Mouse (Mus musculus): ENCODE data around the gene Phex. TPM values are rescaled to one million over a fixed set of nuclear protein-coding genes. Genes with fewer than 3 reads are reported as not detected.

Gene Phex
- polyA plus RNA-seq, 1 experiment from 2014 or later = 0.84 TPM

- ATAC-seq (ENCODE audit: insufficient number of reproducible peaks, insufficient read depth, low FRiP score, low TSS enrichment) = no peak
- Histone ChIP-seq H3K9ac (no peak overlapping the region), H3K36me3 (no peaks in the 10 kb centered on the region), H3K4me1 (no peaks in the 10 kb centered on the region), H3K27me3 (no peaks in the 10 kb centered on the region), H3K27ac (no peak overlapping the region), H3K4me2 (replicated peaks) (no peak overlapping the region), H3K4me3 (no peak overlapping the region), H3K9me3 (no peaks in the 10 kb centered on the region)
- 72% methylated on average over 1 of the region's 1 CpGs for WGBS
Measured at GRCm38 (mm10) chrX:157377456-157377855, 37.7 kb downstream of the Phex start.

DNA sequence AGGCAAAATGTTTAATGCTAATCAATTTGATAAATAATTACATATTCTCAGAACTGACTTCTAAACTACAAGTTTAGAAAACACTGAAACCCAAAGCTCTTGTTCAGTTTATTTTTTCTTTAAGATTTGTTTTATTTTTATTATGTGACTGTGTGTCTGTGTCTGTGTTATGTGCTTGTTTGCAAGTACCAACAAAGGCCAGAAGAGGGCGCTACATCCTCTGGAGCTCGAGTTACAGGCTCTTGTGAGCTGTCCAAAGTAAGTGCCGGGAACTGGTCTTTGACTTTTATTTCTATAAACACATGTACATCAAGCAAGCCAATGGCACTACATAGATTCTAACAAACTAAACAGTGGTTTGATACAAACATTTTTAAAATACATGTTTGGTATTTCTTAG is 41.2 kb downstream of the Phex start:
- Histone ChIP-seq H3K27ac (no peak overlapping the region), H3K9me3 (no peaks in the 10 kb centered on the region), H3K27me3 (no peaks in the 10 kb centered on the region), H3K9ac (no peak overlapping the region), H3K4me2 (replicated peaks) (no peak overlapping the region), H3K4me3 (no peak overlapping the region), H3K4me1 (no peaks in the 10 kb centered on the region), H3K36me3 (no peaks in the 10 kb centered on the region)
- ATAC-seq (ENCODE audit: insufficient number of reproducible peaks, insufficient read depth, low FRiP score, low TSS enrichment) = no peak
- WGBS = 64% methylated on average over 3 of the region's 3 CpGs

DNA sequence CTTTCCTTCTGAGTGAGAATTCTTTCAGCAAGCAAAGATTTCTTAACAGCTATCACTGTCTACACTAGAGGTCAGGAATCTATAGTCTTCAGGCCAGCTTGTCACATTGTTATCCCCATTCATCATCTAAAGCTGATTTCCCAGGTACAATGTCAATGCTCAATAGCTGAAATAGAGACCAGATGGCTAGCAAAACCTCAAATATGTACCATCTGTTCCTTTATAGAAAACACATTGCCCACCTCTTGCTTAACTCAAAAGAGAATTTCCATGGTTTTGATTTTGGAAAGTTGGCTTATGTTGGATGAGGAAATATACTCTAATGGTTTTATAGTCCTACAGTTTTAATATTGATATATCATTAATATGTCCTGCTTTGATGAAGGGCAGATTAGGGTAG is 45.9 kb downstream of the Phex start:
- Histone ChIP-seq H3K9me3 (no peaks in the 10 kb centered on the region), H3K4me1 (no peaks in the 10 kb centered on the region), H3K9ac (no peak overlapping the region), H3K27me3 (no peaks in the 10 kb centered on the region), H3K4me2 (replicated peaks) (no peak overlapping the region), H3K4me3 (no peak overlapping the region), H3K27ac (no peak overlapping the region), H3K36me3 (no peaks in the 10 kb centered on the region)
- ATAC-seq (ENCODE audit: insufficient number of reproducible peaks, insufficient read depth, low FRiP score, low TSS enrichment) = no peak

GRCm38 (mm10) chrX:157355521-157355920 is 59.6 kb downstream of the Phex start:
- H3K4me2 ChIP-seq (replicated peaks) = no peak overlapping the region
- no peak overlapping the region for H3K4me3 ChIP-seq
- H3K4me1 ChIP-seq = no peaks in the 10 kb centered on the region
- no peaks in the 10 kb centered on the region for H3K9me3 ChIP-seq
- 80% methylated on average over 4 of the region's 4 CpGs for WGBS
- ATAC-seq (ENCODE audit: insufficient number of reproducible peaks, insufficient read depth, low FRiP score, low TSS enrichment) = no peak
- no peak overlapping the region for H3K9ac ChIP-seq
- no peak overlapping the region for H3K27ac ChIP-seq
- H3K36me3 ChIP-seq = no peaks in the 10 kb centered on the region
- H3K27me3 ChIP-seq = no peaks in the 10 kb centered on the region

DNA sequence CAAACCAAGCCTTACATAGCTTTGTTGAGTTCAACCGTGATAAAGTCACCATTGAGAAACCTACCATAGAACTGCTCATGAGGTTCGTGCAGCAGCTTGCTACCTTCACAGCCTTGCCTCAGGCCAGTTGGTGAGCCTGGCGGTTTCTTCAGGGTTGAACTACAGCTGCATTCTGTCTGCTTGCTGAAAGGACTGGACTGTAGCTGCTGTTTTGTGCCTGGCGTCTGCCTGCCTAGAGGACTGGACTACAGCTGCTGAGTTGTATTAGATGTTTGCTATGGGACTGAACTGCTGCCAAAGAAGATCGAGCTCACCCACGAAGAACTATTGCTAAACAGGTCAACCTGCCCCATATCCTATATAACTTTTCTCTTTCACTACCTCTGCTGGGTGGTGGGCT is 68.9 kb downstream of the Phex start:
- H3K4me3 ChIP-seq = no peak overlapping the region
- no peaks in the 10 kb centered on the region for H3K4me1 ChIP-seq
- no peaks in the 10 kb centered on the region for H3K27me3 ChIP-seq
- H3K9me3 ChIP-seq = no peaks in the 10 kb centered on the region
- no peak overlapping the region for H3K27ac ChIP-seq
- H3K4me2 ChIP-seq (replicated peaks) = no peak overlapping the region
- H3K36me3 ChIP-seq = no peaks in the 10 kb centered on the region
- ATAC-seq (ENCODE audit: insufficient number of reproducible peaks, insufficient read depth, low FRiP score, low TSS enrichment) = no peak
- no peak overlapping the region for H3K9ac ChIP-seq
- 83% methylated on average over 6 of the region's 6 CpGs for WGBS

- H3K36me3 ChIP-seq = no peaks in the 10 kb centered on the region
- no peaks in the 10 kb centered on the region for H3K4me1 ChIP-seq
- WGBS = 31% methylated on average over 4 of the region's 4 CpGs
- no peak overlapping the region for H3K27ac ChIP-seq
- H3K4me2 ChIP-seq (replicated peaks) = no peak overlapping the region
- no peaks in the 10 kb centered on the region for H3K27me3 ChIP-seq
- no peak overlapping the region for H3K9ac ChIP-seq
- H3K4me3 ChIP-seq = no peak overlapping the region
- ATAC-seq (ENCODE audit: insufficient number of reproducible peaks, insufficient read depth, low FRiP score, low TSS enrichment) = no peak
- H3K9me3 ChIP-seq = no peaks in the 10 kb centered on the region
Measured at GRCm38 (mm10) chrX:157334726-157335125, 80.4 kb downstream of the Phex start.

DNA sequence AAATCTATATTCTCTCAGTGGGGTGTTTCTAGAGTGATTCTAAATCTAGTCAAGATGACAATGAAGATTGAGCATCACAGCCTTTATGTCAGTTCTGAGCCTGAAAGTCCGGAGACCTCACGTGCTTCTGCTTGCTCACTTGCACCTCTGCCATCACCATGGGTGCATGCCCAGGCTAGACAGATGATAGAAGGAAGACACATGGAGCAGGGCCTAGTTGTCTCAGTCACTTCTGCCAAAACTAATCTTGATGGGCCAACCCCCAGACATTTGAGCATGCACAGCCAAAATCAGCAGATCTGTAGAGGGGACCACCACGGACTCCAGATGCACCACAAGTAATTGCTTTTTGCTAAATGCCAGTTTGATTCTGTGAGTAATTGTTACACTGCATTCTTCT is 85.3 kb downstream of the Phex start:
- no peak overlapping the region for H3K27ac ChIP-seq
- no peaks in the 10 kb centered on the region for H3K36me3 ChIP-seq
- ATAC-seq (ENCODE audit: insufficient number of reproducible peaks, insufficient read depth, low FRiP score, low TSS enrichment) = no peak
- H3K9ac ChIP-seq = no peak overlapping the region
- H3K27me3 ChIP-seq = no peaks in the 10 kb centered on the region
- 74% methylated on average over 3 of the region's 3 CpGs for WGBS
- no peak overlapping the region for H3K4me2 ChIP-seq (replicated peaks)
- H3K9me3 ChIP-seq = no peaks in the 10 kb centered on the region
- H3K4me3 ChIP-seq = no peak overlapping the region
- H3K4me1 ChIP-seq = no peaks in the 10 kb centered on the region

- Histone ChIP-seq H3K4me1 (no peaks in the 10 kb centered on the region), H3K9me3 (no peaks in the 10 kb centered on the region), H3K4me2 (replicated peaks) (no peak overlapping the region), H3K9ac (no peak overlapping the region), H3K27me3 (no peaks in the 10 kb centered on the region), H3K36me3 (no peaks in the 10 kb centered on the region), H3K4me3 (no peak overlapping the region), H3K27ac (no peak overlapping the region)
- 67% methylated on average over 1 of the region's 1 CpGs for whole genome bisulfite sequencing
- no peak for ATAC-seq (ENCODE audit: insufficient number of reproducible peaks, insufficient read depth, low FRiP score, low TSS enrichment)
Measured at GRCm38 (mm10) chrX:157328396-157328795, 86.7 kb downstream of the Phex start.

- WGBS = 91% methylated on average over 3 of the region's 3 CpGs
- Histone ChIP-seq H3K4me3 (no peak overlapping the region), H3K4me1 (no peaks in the 10 kb centered on the region), H3K36me3 (no peaks in the 10 kb centered on the region), H3K4me2 (replicated peaks) (no peak overlapping the region), H3K9me3 (no peaks in the 10 kb centered on the region), H3K27ac (no peak overlapping the region), H3K27me3 (no peaks in the 10 kb centered on the region), H3K9ac (no peak overlapping the region)
- ATAC-seq (ENCODE audit: insufficient number of reproducible peaks, insufficient read depth, low FRiP score, low TSS enrichment) = no peak
Measured at GRCm38 (mm10) chrX:157327756-157328155, 87.4 kb downstream of the Phex start.

DNA sequence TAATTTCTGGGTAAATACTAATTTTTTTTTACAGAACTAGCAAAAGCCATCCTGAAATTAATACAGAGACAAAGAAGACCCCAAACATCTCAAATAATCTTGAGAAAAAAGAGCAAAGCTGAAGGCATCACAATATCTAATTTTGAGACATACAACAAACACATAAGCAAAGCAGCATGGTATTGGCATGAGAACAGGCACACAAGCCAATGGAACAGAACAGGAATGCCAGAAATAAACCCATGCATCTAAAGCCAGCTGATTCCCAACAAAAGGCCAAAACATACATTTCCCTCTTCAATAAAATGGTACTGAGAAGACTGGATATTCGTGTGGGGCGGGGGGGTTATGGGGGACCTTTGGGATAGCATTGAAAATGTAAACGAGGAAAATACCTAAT is 90.7 kb downstream of the Phex start:
- 90% methylated on average over 3 of the region's 3 CpGs for WGBS
- Histone ChIP-seq H3K9ac (no peak overlapping the region), H3K27ac (no peak overlapping the region), H3K4me1 (no peaks in the 10 kb centered on the region), H3K9me3 (no peaks in the 10 kb centered on the region), H3K4me3 (no peak overlapping the region), H3K27me3 (no peaks in the 10 kb centered on the region), H3K4me2 (replicated peaks) (no peak overlapping the region), H3K36me3 (no peaks in the 10 kb centered on the region)
- no peak for ATAC-seq (ENCODE audit: insufficient number of reproducible peaks, insufficient read depth, low FRiP score, low TSS enrichment)

DNA sequence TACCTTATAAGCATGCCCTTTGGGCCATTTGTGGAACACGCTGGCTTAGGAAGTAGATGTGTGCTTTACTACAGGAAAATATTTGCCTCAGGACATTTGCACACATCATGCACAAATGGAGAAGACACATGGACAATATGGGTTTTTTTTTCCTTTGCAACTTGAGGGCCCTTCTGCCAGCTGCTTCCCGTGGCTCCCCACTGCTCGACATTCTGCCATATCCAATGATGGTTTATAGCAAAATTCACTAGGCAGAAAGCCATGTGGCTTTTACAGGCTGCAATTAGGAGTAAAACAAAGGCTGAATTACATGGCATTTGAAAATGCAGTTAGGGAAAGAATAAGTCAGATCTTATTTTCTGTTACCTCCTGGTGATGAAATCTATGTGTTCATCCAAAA is 104.8 kb downstream of the Phex start:
- Histone ChIP-seq H3K27ac (no peak overlapping the region), H3K4me3 (no peak overlapping the region), H3K4me2 (replicated peaks) (no peak overlapping the region), H3K9ac (no peak overlapping the region), H3K27me3 (no peaks in the 10 kb centered on the region), H3K9me3 (no peaks in the 10 kb centered on the region), H3K4me1 (no peaks in the 10 kb centered on the region), H3K36me3 (no peaks in the 10 kb centered on the region)
- WGBS = 60% methylated on average over 3 of the region's 3 CpGs
- no peak for ATAC-seq (ENCODE audit: insufficient number of reproducible peaks, insufficient read depth, low FRiP score, low TSS enrichment)

DNA sequence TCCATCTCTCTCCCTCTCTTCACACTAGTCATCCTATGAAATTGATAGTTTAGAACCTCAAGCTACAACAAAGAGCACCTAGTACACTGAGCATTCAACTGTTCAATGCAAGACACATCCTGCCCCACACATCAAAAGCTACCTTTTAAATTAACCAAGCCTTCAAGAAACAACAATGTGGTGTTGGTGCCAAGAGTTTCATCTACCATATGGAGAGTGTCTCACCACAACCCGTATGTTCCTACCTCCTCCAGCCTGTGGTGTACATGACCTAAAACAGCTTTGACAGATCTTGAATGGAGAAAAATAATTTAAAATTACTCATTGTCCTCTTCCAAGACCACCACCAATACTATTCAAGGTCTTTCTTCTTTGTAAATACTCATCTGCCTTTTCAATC is 106.9 kb downstream of the Phex start:
- ATAC-seq (ENCODE audit: insufficient number of reproducible peaks, insufficient read depth, low FRiP score, low TSS enrichment) = no peak
- Histone ChIP-seq H3K27me3 (no peaks in the 10 kb centered on the region; the same call in 1 of the 2 replicates), H3K4me3 (no peak overlapping the region), H3K4me1 (no peaks in the 10 kb centered on the region), H3K9ac (no peak overlapping the region), H3K27ac (no peak overlapping the region), H3K4me2 (replicated peaks) (no peak overlapping the region), H3K9me3 (no peaks in the 10 kb centered on the region), H3K36me3 (no peaks in the 10 kb centered on the region)
- 84% methylated on average over 1 of the region's 1 CpGs for WGBS

- ATAC-seq (ENCODE audit: insufficient number of reproducible peaks, insufficient read depth, low FRiP score, low TSS enrichment) = no peak
- no peaks in the 10 kb centered on the region; the same call in 1 of the 2 replicates for H3K27me3 ChIP-seq
- no peaks in the 10 kb centered on the region for H3K9me3 ChIP-seq
- no peaks in the 10 kb centered on the region for H3K4me1 ChIP-seq
- no peak overlapping the region for H3K27ac ChIP-seq
- no peak overlapping the region for H3K9ac ChIP-seq
- 5% methylated on average over 3 of the region's 3 CpGs for WGBS
- H3K4me2 ChIP-seq (replicated peaks) = no peak overlapping the region
- no peak overlapping the region for H3K4me3 ChIP-seq
- no peaks in the 10 kb centered on the region for H3K36me3 ChIP-seq
Measured at GRCm38 (mm10) chrX:157307411-157307810, 107.7 kb downstream of the Phex start.

Measured in embryonic facial prominence, embryonic 12.5 days (tissue).